Mouse (Mus musculus) limb, embryonic 15.5 days (tissue): ENCODE results near the gene Dtx3l. TPM values are rescaled to one million over a fixed set of nuclear protein-coding genes. Genes with fewer than 3 reads are reported as not detected.
A peak's percentile ranks its signal among the peaks of the same experiment; 100 is the strongest.
"Not testable (repeated sequence)": the region's sequence is repeated elsewhere in the genome, so short reads cannot be mapped to it uniquely, and the experiment has no call there.

Source experiments
- ATAC-seq: fragments of 200-750 bp; cut with Nextera tagmentation; 2 replicates; pipeline ENCODE4 v1.8.0; 2017; ENCODE audit warnings: low read depth, moderate TSS enrichment; ENCODE audit not compliant: insufficient number of reproducible peaks, low FRiP score, low TSS enrichment
- H3K27ac ChIP-seq: fragments of 300-500 bp; sonication (generic); 2 replicates; pipeline ENCODE4 v1.5.1; 2015; ENCODE audit warnings: moderate library complexity, mild to moderate bottlenecking, inconsistent platforms
- H3K27me3 ChIP-seq: fragments of 300-500 bp; sonication (generic); 2 replicates; pipeline ENCODE4 v1.6.1; 2015; ENCODE audit warnings: inconsistent platforms
- H3K36me3 ChIP-seq: fragments of 300-500 bp; sonication (generic); 2 replicates; pipeline ENCODE4 v1.6.1; 2015; ENCODE audit warnings: inconsistent platforms
- H3K4me1 ChIP-seq: fragments of 300-500 bp; sonication (generic); 2 replicates; pipeline ENCODE4 v1.6.1; 2015; ENCODE audit warnings: inconsistent platforms
- H3K4me2 ChIP-seq: fragments of 300-500 bp; sonication (generic); 2 replicates; pipeline ENCODE4 v1.6.1; 2015; ENCODE audit warnings: mild to moderate bottlenecking, inconsistent platforms
- H3K4me3 ChIP-seq: fragments of 300-500 bp; sonication (generic); 2 replicates; pipeline ENCODE4 v1.5.1; 2015; ENCODE audit warnings: mild to moderate bottlenecking, inconsistent platforms
- H3K9ac ChIP-seq: fragments of 300-500 bp; sonication (generic); 2 replicates; pipeline ENCODE4 v1.6.1; 2015; ENCODE audit warnings: inconsistent platforms
- H3K9me3 ChIP-seq: fragments of 300-500 bp; sonication (generic); 2 replicates; pipeline ENCODE4 v1.6.1; 2016; ENCODE audit warnings: inconsistent platforms
- WGBS: fragments of 180-500 bp; shearing (Covaris S2); methylation state at CpG from one replicate; pipeline ENCODE4 v1.1.7; 2015; 5-methylcytosine and 5-hydroxymethylcytosine counted together
- polyA plus RNA-seq: library from polyadenylated mRNA; unstranded; fragments of >200 nt; fragmentation: Nextera tagmentation; extraction: Ambion mirVana; gene quantifications from 2 replicates; pipeline ENCODE4 v1.2.1, GENCODE M21; 2015

The Dtx3l gene
- 3.3 and 3.4 TPM in 2 replicates for polyA plus RNA-seq

- Histone ChIP-seq H3K4me1 (peaks cover 11% of the 10 kb centered on the region), H3K4me2 (peak within 1 kb of the TSS; percentile 80), H3K9ac (peak within 1 kb of the TSS; percentile 56), H3K36me3 (no peaks in the 10 kb centered on the region), H3K27ac (peak within 1 kb of the TSS; percentile 39; the same call in 1 of the 2 replicates), H3K4me3 (peak within 1 kb of the TSS; percentile 67), H3K27me3 (no peaks in the 10 kb centered on the region), H3K9me3 (no peaks in the 10 kb centered on the region)
- 1% methylated on average over 52 of the region's 52 CpGs for WGBS
- ATAC-seq, result peak; percentile 46; the same call in 1 of the 2 replicates
These were observed at the start of gene Dtx3l, which contains the start of gene Parp9 for GRCm38 (mm10) chr16:35938211-35939151. Gene Dtx3l (minus strand): TSS chr16:35939151. Gene Parp9 (plus strand): TSS chr16:35938470.

GRCm38 (mm10) chr16:35987930-35988329 lies 49.0 kb upstream of the Dtx3l start:
- H3K4me2 ChIP-seq, result no peak overlapping the region
- no peak for ATAC-seq
- H3K27ac ChIP-seq, result no peak overlapping the region
- peaks cover 3% of the 10 kb centered on the region; the same call in 1 of the 2 replicates for H3K4me1 ChIP-seq
- no peaks in the 10 kb centered on the region for H3K9me3 ChIP-seq
- H3K4me3 ChIP-seq, result no peak overlapping the region
- WGBS, result 51% methylated on average over 1 of the region's 1 CpGs
- H3K36me3 ChIP-seq, result no peaks in the 10 kb centered on the region
- H3K9ac ChIP-seq, result no peak overlapping the region
- no peaks in the 10 kb centered on the region for H3K27me3 ChIP-seq

GRCm38 (mm10) chr16:35984471-35984870 lies 45.5 kb upstream of the Dtx3l start:
- 58% methylated on average over 3 of the region's 3 CpGs for WGBS
- Histone ChIP-seq H3K9ac (no peak overlapping the region), H3K4me2 (peak overlapping the region; percentile 76)

GRCm38 (mm10) chr16:35983517-35984101 lies 44.7 kb upstream of the Dtx3l start:
- WGBS, result under 1% methylated on average over 53 of the region's 86 CpGs
- peak; percentile 40 for ATAC-seq
- peak overlapping the region; percentile 68 for H3K4me3 ChIP-seq
- H3K4me1 ChIP-seq, result peaks cover 7% of the 10 kb centered on the region; the same call in 1 of the 2 replicates
- H3K9ac ChIP-seq, result peak overlapping the region; percentile 87
- 0 out of 2 replicates have a peak, but pooled peaks cover 3% of the 10 kb centered on the region for H3K9me3 ChIP-seq
- no peaks in the 10 kb centered on the region for H3K36me3 ChIP-seq
- peak overlapping the region; percentile 76 for H3K4me2 ChIP-seq
- peak overlapping the region; percentile 97 for H3K27ac ChIP-seq
- H3K27me3 ChIP-seq, result no peaks in the 10 kb centered on the region

More at GRCm38 (mm10) chr16:35984471-35984870, 45.5 kb upstream of the Dtx3l start:
- H3K27me3 ChIP-seq, result no peaks in the 10 kb centered on the region
- H3K4me1 ChIP-seq, result peaks cover 7% of the 10 kb centered on the region; the same call in 1 of the 2 replicates
- H3K4me3 ChIP-seq, result peak overlapping the region; percentile 68; the same call in 1 of the 2 replicates
- H3K36me3 ChIP-seq, result no peaks in the 10 kb centered on the region
- no peak for ATAC-seq
- 0 out of 2 replicates have a peak, but pooled peaks cover 3% of the 10 kb centered on the region for H3K9me3 ChIP-seq
- no peak overlapping the region for H3K27ac ChIP-seq

GRCm38 (mm10) chr16:35982902-35983516 lies 44.1 kb upstream of the Dtx3l start:
- no peaks in the 10 kb centered on the region for H3K27me3 ChIP-seq
- H3K27ac ChIP-seq, result peak overlapping the region; percentile 97
- ATAC-seq, result peak; percentile 92
- H3K4me3 ChIP-seq, result peak overlapping the region; percentile 68
- 0 out of 2 replicates have a peak, but pooled peaks cover 3% of the 10 kb centered on the region for H3K9me3 ChIP-seq
- peak overlapping the region; percentile 76 for H3K4me2 ChIP-seq
- no peaks in the 10 kb centered on the region for H3K36me3 ChIP-seq
- peaks cover 7% of the 10 kb centered on the region; the same call in 1 of the 2 replicates for H3K4me1 ChIP-seq
- WGBS, result under 1% methylated on average over 44 of the region's 54 CpGs
- H3K9ac ChIP-seq, result peak overlapping the region; percentile 87

- no peak overlapping the region; the same call in 1 of the 2 replicates for H3K27ac ChIP-seq
- H3K4me1 ChIP-seq, result peaks cover 7% of the 10 kb centered on the region; the same call in 1 of the 2 replicates
- H3K9me3 ChIP-seq, result 0 out of 2 replicates have a peak, but pooled peaks cover 3% of the 10 kb centered on the region
- H3K4me2 ChIP-seq, result peak overlapping the region; percentile 76
- peak overlapping the region; percentile 68 for H3K4me3 ChIP-seq
- 3% methylated on average over 15 of the region's 15 CpGs for WGBS
- ATAC-seq, result no peak
- H3K36me3 ChIP-seq, result no peaks in the 10 kb centered on the region
- peak overlapping the region; percentile 26 for H3K9ac ChIP-seq
- H3K27me3 ChIP-seq, result no peaks in the 10 kb centered on the region
These were observed 43.6 kb upstream of the Dtx3l start for GRCm38 (mm10) chr16:35982506-35982901.

GRCm38 (mm10) chr16:35981363-35981821 lies 42.4 kb upstream of the Dtx3l start:
- no peak overlapping the region for H3K9ac ChIP-seq
- 44% methylated on average over 19 of the region's 19 CpGs for WGBS
- H3K27me3 ChIP-seq, result no peaks in the 10 kb centered on the region
- no peak overlapping the region for H3K4me2 ChIP-seq
- H3K4me1 ChIP-seq, result peaks cover 7% of the 10 kb centered on the region; the same call in 1 of the 2 replicates
- no peak overlapping the region for H3K27ac ChIP-seq
- peak; percentile 93 for ATAC-seq
- 0 out of 2 replicates have a peak, but pooled peaks cover 3% of the 10 kb centered on the region for H3K9me3 ChIP-seq
- no peaks in the 10 kb centered on the region for H3K36me3 ChIP-seq
- H3K4me3 ChIP-seq, result no peak overlapping the region

GRCm38 (mm10) chr16:35978450-35978849 lies 39.5 kb upstream of the Dtx3l start, which contains the start of gene Kpna1:
Gene Kpna1 (plus strand): TSS chr16:35978750.
- not testable (repeated sequence) for H3K4me1 ChIP-seq, H3K9ac ChIP-seq, H3K36me3 ChIP-seq, H3K4me3 ChIP-seq, H3K9me3 ChIP-seq, ATAC-seq, H3K4me2 ChIP-seq, H3K27me3 ChIP-seq, H3K27ac ChIP-seq
- WGBS, result 88% methylated on average over 1 of the region's 1 CpGs

GRCm38 (mm10) chr16:35974021-35974420 lies 35.1 kb upstream of the Dtx3l start:
- H3K27me3 ChIP-seq, result no peaks in the 10 kb centered on the region
- ATAC-seq, result no peak
- no peak overlapping the region for H3K27ac ChIP-seq
- H3K9ac ChIP-seq, result no peak overlapping the region
- H3K4me1 ChIP-seq, result no peaks in the 10 kb centered on the region
- WGBS, result 40% methylated on average over 1 of the region's 1 CpGs
- no peaks in the 10 kb centered on the region for H3K9me3 ChIP-seq
- H3K36me3 ChIP-seq, result no peaks in the 10 kb centered on the region
- no peak overlapping the region for H3K4me3 ChIP-seq
- H3K4me2 ChIP-seq, result no peak overlapping the region

- Histone ChIP-seq H3K4me1 (no peaks in the 10 kb centered on the region), H3K4me2 (no peak overlapping the region), H3K36me3 (no peaks in the 10 kb centered on the region), H3K9ac (no peak overlapping the region), H3K9me3 (no peaks in the 10 kb centered on the region), H3K27ac (no peak overlapping the region), H3K27me3 (no peaks in the 10 kb centered on the region), H3K4me3 (no peak overlapping the region)
- WGBS, result 12% methylated on average over 2 of the region's 2 CpGs
- ATAC-seq, result no peak
These were observed 29.2 kb upstream of the Dtx3l start for GRCm38 (mm10) chr16:35968149-35968548.

- Histone ChIP-seq H3K36me3 (no peaks in the 10 kb centered on the region), H3K9me3 (no peaks in the 10 kb centered on the region), H3K4me1 (no peaks in the 10 kb centered on the region), H3K9ac (no peak overlapping the region), H3K4me2 (no peak overlapping the region), H3K4me3 (no peak overlapping the region), H3K27me3 (no peaks in the 10 kb centered on the region), H3K27ac (no peak overlapping the region)
- no peak for ATAC-seq
- 78% methylated on average over 4 of the region's 4 CpGs for WGBS
These were observed 28.4 kb upstream of the Dtx3l start for GRCm38 (mm10) chr16:35967319-35967718.
